In the genomic region with DNA sequence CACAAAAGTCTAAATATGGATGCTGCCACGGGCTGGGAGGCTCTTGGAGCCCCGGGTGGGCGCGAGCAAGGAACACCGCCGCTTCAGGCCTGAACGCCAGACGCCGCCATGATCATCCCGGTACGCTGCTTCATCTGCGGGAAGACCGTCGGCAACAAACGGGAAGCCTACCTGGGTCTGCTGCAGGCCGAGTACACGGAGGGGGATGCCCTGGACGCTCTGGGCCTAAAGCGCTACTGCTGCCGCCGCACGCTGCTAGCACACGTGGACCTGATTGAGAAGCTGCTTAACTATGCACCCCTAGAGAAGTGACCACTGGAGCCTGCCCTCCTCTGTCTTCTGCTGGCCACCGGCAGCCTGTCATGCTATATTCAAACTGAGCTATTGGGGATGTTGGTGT, we compare ENCODE assay signal across 23 mouse cellular contexts. TPM values are rescaled to one million over a fixed set of nuclear protein-coding genes. Genes with fewer than 3 reads are reported as not detected.
DNase-seq lines count a peak whose midpoint lies in the region; ATAC-seq and TF ChIP-seq lines count a peak whose summit lies in the region.
"Had no signal": no experiment of that assay in that cellular context is flagged by ENCODE, and none has a peak within 500 bp of the region (broad histone marks: within the 10 kb centered on the region; RNA-seq: fewer than 3 reads in every experiment).

No protein-coding gene starts in this region.

- H3K9me3 ChIP-seq in forebrain, embryonic 11.5 days (ENCODE audit: control insufficient read depth, low read length): no peaks in the 10 kb centered on the region
- no peaks in the 10 kb centered on the region for H3K9me3 ChIP-seq in forebrain, postnatal 0 days (ENCODE audit: low read length)
- H3K9me3 ChIP-seq in intestine, embryonic 15.5 days: no peaks in the 10 kb centered on the region
- no peaks in the 10 kb centered on the region for H3K9me3 ChIP-seq in intestine, postnatal 0 days (ENCODE audit: control insufficient read depth)
- H3K9me3 ChIP-seq in midbrain, embryonic 13.5 days: no peaks in the 10 kb centered on the region
- no peaks in the 10 kb centered on the region for H3K9me3 ChIP-seq in midbrain, embryonic 15.5 days
- H3K9me3 ChIP-seq in liver, embryonic 15.5 days (replicated peaks): no peaks in the 10 kb centered on the region
- H3K9me3 ChIP-seq: hindbrain, embryonic 12.5 days; lung, embryonic 15.5 days; midbrain, embryonic 10.5 days had no signal

- H3K4me2 ChIP-seq in forebrain, embryonic 11.5 days (ENCODE audit: low read depth, low read length, severe bottlenecking): no peak overlapping the region
- H3K4me2 ChIP-seq in forebrain, postnatal 0 days (ENCODE audit: low read depth): no peak overlapping the region
- no peak overlapping the region for H3K4me2 ChIP-seq in intestine, embryonic 15.5 days (replicated peaks)
- no peak overlapping the region for H3K4me2 ChIP-seq in intestine, postnatal 0 days (replicated peaks; ENCODE audit: low read depth)
- no peak overlapping the region for H3K4me2 ChIP-seq in midbrain, embryonic 13.5 days (replicated peaks)
- H3K4me2 ChIP-seq in midbrain, embryonic 15.5 days: no peak overlapping the region
- H3K4me2 ChIP-seq in liver, embryonic 15.5 days: no peak overlapping the region
- H3K4me2 ChIP-seq: hindbrain, embryonic 12.5 days; lung, embryonic 15.5 days had no signal

- ATAC-seq in forebrain, embryonic 11.5 days (replicated peaks; ENCODE audit: low FRiP score): no peak
- ATAC-seq in forebrain, postnatal 0 days: no peak
- no peak for ATAC-seq in intestine, embryonic 15.5 days
- no peak for ATAC-seq in intestine, postnatal 0 days
- 0 out of 2 replicates have a peak, but pooled peaks have one; percentile 31 for ATAC-seq in midbrain, embryonic 13.5 days
- no peak for ATAC-seq in midbrain, embryonic 15.5 days (replicated peaks)
- ATAC-seq in liver, embryonic 15.5 days (ENCODE audit: insufficient read depth): no peak
- ATAC-seq in erythroblast, adult 5-6 weeks (replicated peaks; ENCODE audit: low FRiP score, poor library complexity, severe bottlenecking): no peak
- ATAC-seq: intestine, embryonic 16.5 days had no signal

- 0 out of 2 replicates have a peak, but pooled peaks cover 2% of the 10 kb centered on the region for H3K4me1 ChIP-seq in forebrain, embryonic 11.5 days (replicated peaks; ENCODE audit: control insufficient read depth, insufficient read depth, low read length)
- H3K4me1 ChIP-seq in forebrain, postnatal 0 days (ENCODE audit: insufficient read depth): no peaks in the 10 kb centered on the region
- H3K4me1 ChIP-seq in intestine, embryonic 15.5 days (replicated peaks): peaks cover 9% of the 10 kb centered on the region
- H3K4me1 ChIP-seq in intestine, postnatal 0 days (replicated peaks; ENCODE audit: control insufficient read depth, insufficient read depth, low read length): 0 out of 2 replicates have a peak, but pooled peaks cover 4% of the 10 kb centered on the region
- H3K4me1 ChIP-seq in midbrain, embryonic 13.5 days (replicated peaks): peaks cover 13% of the 10 kb centered on the region
- peaks cover 5% of the 10 kb centered on the region for H3K4me1 ChIP-seq in midbrain, embryonic 15.5 days
- H3K4me1 ChIP-seq in liver, embryonic 15.5 days (replicated peaks): peaks cover 25% of the 10 kb centered on the region

- no peaks in the 10 kb centered on the region for H3K27me3 ChIP-seq in forebrain, embryonic 11.5 days (ENCODE audit: control insufficient read depth, insufficient read depth, low read length)
- no peaks in the 10 kb centered on the region for H3K27me3 ChIP-seq in forebrain, postnatal 0 days (ENCODE audit: insufficient read depth, low read length)
- H3K27me3 ChIP-seq in intestine, embryonic 15.5 days (replicated peaks): no peaks in the 10 kb centered on the region
- no peaks in the 10 kb centered on the region for H3K27me3 ChIP-seq in intestine, postnatal 0 days (replicated peaks; ENCODE audit: control insufficient read depth, insufficient read depth, low read length)
- no peaks in the 10 kb centered on the region for H3K27me3 ChIP-seq in midbrain, embryonic 13.5 days
- no peaks in the 10 kb centered on the region; the same call in 1 of the 2 replicates for H3K27me3 ChIP-seq in midbrain, embryonic 15.5 days (replicated peaks)
- no peaks in the 10 kb centered on the region for H3K27me3 ChIP-seq in liver, embryonic 15.5 days
- H3K27me3 ChIP-seq: hindbrain, embryonic 12.5 days; lung, embryonic 15.5 days had no signal

- 73% methylated on average over 24 of the region's 24 CpGs for WGBS in forebrain, embryonic 11.5 days
- 71% methylated on average over 24 of the region's 24 CpGs for WGBS in forebrain, postnatal 0 days
- 69% methylated on average over 24 of the region's 24 CpGs for WGBS in intestine, embryonic 15.5 days
- 67% methylated on average over 24 of the region's 24 CpGs for WGBS in intestine, postnatal 0 days
- 70% methylated on average over 24 of the region's 24 CpGs for WGBS in midbrain, embryonic 13.5 days
- WGBS in midbrain, embryonic 15.5 days: 67% methylated on average over 24 of the region's 24 CpGs
- WGBS in liver, embryonic 15.5 days (ENCODE audit: insufficient replicate concordance): 79% methylated on average over 24 of the region's 24 CpGs

- H3K36me3 ChIP-seq in forebrain, embryonic 11.5 days (ENCODE audit: control insufficient read depth, insufficient read depth, low read length): peaks cover 31% of the 10 kb centered on the region
- H3K36me3 ChIP-seq in forebrain, postnatal 0 days (ENCODE audit: insufficient read depth): peaks cover 42% of the 10 kb centered on the region
- H3K36me3 ChIP-seq in intestine, embryonic 15.5 days: peaks cover 30% of the 10 kb centered on the region
- H3K36me3 ChIP-seq in intestine, postnatal 0 days (ENCODE audit: control insufficient read depth, insufficient read depth): peaks cover 35% of the 10 kb centered on the region
- peaks cover 53% of the 10 kb centered on the region for H3K36me3 ChIP-seq in midbrain, embryonic 13.5 days
- peaks cover 34% of the 10 kb centered on the region for H3K36me3 ChIP-seq in midbrain, embryonic 15.5 days (replicated peaks)
- peaks cover 43% of the 10 kb centered on the region for H3K36me3 ChIP-seq in liver, embryonic 15.5 days (replicated peaks)

- peak; percentile 64 for DNase-seq in forebrain, embryonic 11.5 days (ENCODE audit: low spot score)
- no peak for DNase-seq in forebrain, postnatal 0 days
- DNase-seq: cerebellum, adult 8-10 months; gastrocnemius, postnatal 25 days; layer of hippocampus, postnatal 36 days had no signal

- TF ChIP-seq CTCF in forebrain, postnatal 0 days (IDR thresholded peaks at IDR 0.05; ENCODE audit: low read depth): no peak
- TF ChIP-seq CTCF in intestine, postnatal 0 days (IDR thresholded peaks at IDR 0.05; ENCODE audit: low read depth): no peak

- H3K27ac ChIP-seq in forebrain, embryonic 11.5 days (ENCODE audit: low read depth, low read length): no peak overlapping the region
- no peak overlapping the region for H3K27ac ChIP-seq in forebrain, postnatal 0 days (ENCODE audit: low read depth, low read length)
- H3K27ac ChIP-seq in intestine, embryonic 15.5 days: 0 out of 2 replicates have a peak overlapping the region, but pooled peaks have one; percentile 6
- no peak overlapping the region for H3K27ac ChIP-seq in intestine, postnatal 0 days (ENCODE audit: low read depth, low read length)
- no peak overlapping the region for H3K27ac ChIP-seq in midbrain, embryonic 13.5 days
- H3K27ac ChIP-seq in midbrain, embryonic 15.5 days: no peak overlapping the region
- H3K27ac ChIP-seq in liver, embryonic 15.5 days (replicated peaks): 0 out of 2 replicates have a peak overlapping the region, but pooled peaks have one; percentile 1
- H3K27ac ChIP-seq: hindbrain, embryonic 12.5 days; lung, embryonic 15.5 days; midbrain, embryonic 10.5 days had no signal

- H3K9ac ChIP-seq in forebrain, embryonic 11.5 days (ENCODE audit: low read length): no peak overlapping the region; the same call in 1 of the 2 replicates
- no peak overlapping the region for H3K9ac ChIP-seq in forebrain, postnatal 0 days
- H3K9ac ChIP-seq in intestine, embryonic 15.5 days: no peak overlapping the region
- H3K9ac ChIP-seq in intestine, postnatal 0 days (ENCODE audit: low read depth, low read length): no peak overlapping the region
- H3K9ac ChIP-seq in midbrain, embryonic 13.5 days (replicated peaks): no peak overlapping the region
- no peak overlapping the region for H3K9ac ChIP-seq in midbrain, embryonic 15.5 days
- H3K9ac ChIP-seq in liver, embryonic 15.5 days: no peak overlapping the region
- H3K9ac ChIP-seq: hindbrain, embryonic 12.5 days; lung, embryonic 15.5 days had no signal

- H3K4me3 ChIP-seq in forebrain, embryonic 11.5 days (ENCODE audit: low read depth, low read length): no peak overlapping the region
- no peak overlapping the region for H3K4me3 ChIP-seq in forebrain, postnatal 0 days (ENCODE audit: low read depth, low read length)
- no peak overlapping the region for H3K4me3 ChIP-seq in intestine, embryonic 15.5 days (replicated peaks)
- H3K4me3 ChIP-seq in intestine, postnatal 0 days (ENCODE audit: low read depth, low read length): no peak overlapping the region
- no peak overlapping the region for H3K4me3 ChIP-seq in midbrain, embryonic 13.5 days (replicated peaks)
- H3K4me3 ChIP-seq in midbrain, embryonic 15.5 days: no peak overlapping the region
- no peak overlapping the region for H3K4me3 ChIP-seq in liver, embryonic 15.5 days (replicated peaks)
- H3K4me3 ChIP-seq: hindbrain, embryonic 12.5 days; lung, embryonic 15.5 days; midbrain, embryonic 10.5 days had no signal

RNA-seq across cellular contexts. Expression of a gene that starts 7.2 kb away (rescaled TPM):
- polyA plus RNA-seq in forebrain, embryonic 11.5 days (2014; fragmentation: Nextera tagmentation; extraction: Ambion mirVana): 797 and 841 TPM in 2 replicates
- 784 and 1,295 TPM in 2 replicates for total RNA-seq in forebrain, postnatal 0 days (2014; rRNA removed)
- polyA plus RNA-seq in forebrain, postnatal 0 days (2015; fragmentation: Nextera tagmentation; extraction: Ambion mirVana): 481 and 630 TPM in 2 replicates
- 1,027 and 1,033 TPM in 2 replicates for polyA plus RNA-seq in intestine, embryonic 15.5 days (2015; fragmentation: Nextera tagmentation; extraction: Ambion mirVana)
- polyA plus RNA-seq in intestine, postnatal 0 days (2015; fragmentation: Nextera tagmentation; extraction: Ambion mirVana): 563 and 564 TPM in 2 replicates
- 558 and 623 TPM in 2 replicates for polyA plus RNA-seq in midbrain, embryonic 13.5 days (2015; fragmentation: Nextera tagmentation; extraction: Ambion mirVana)
- polyA plus RNA-seq in midbrain, embryonic 15.5 days (2015; fragmentation: Nextera tagmentation; extraction: Ambion mirVana): 430 and 431 TPM in 2 replicates
- 536 and 611 TPM in 2 replicates for polyA plus RNA-seq in liver, embryonic 15.5 days (2015; fragmentation: Nextera tagmentation; extraction: Ambion mirVana)
- 981 and 1,137 TPM in 2 replicates for total RNA-seq in erythroblast, adult 5-6 weeks (2015; ENCODE audit: low replicate concordance)
- total RNA-seq in erythroblast, adult 5-6 weeks (2017; ENCODE audit: low replicate concordance): 281 and 366 TPM in 2 replicates

RNA-seq across cellular contexts. Expression of a gene that starts 15.1 kb away (rescaled TPM):
- polyA plus RNA-seq in forebrain, embryonic 11.5 days (2014; fragmentation: Nextera tagmentation; extraction: Ambion mirVana): 16.0 and 17.4 TPM in 2 replicates
- 10.2 and 16.9 TPM in 2 replicates for total RNA-seq in forebrain, postnatal 0 days (2014; rRNA removed)
- polyA plus RNA-seq in forebrain, postnatal 0 days (2015; fragmentation: Nextera tagmentation; extraction: Ambion mirVana): 14.4 and 18.2 TPM in 2 replicates
- 3.6 and 3.7 TPM in 2 replicates for polyA plus RNA-seq in intestine, embryonic 15.5 days (2015; fragmentation: Nextera tagmentation; extraction: Ambion mirVana)
- 5.3 and 7.0 TPM in 2 replicates for polyA plus RNA-seq in intestine, postnatal 0 days (2015; fragmentation: Nextera tagmentation; extraction: Ambion mirVana)
- polyA plus RNA-seq in midbrain, embryonic 13.5 days (2015; fragmentation: Nextera tagmentation; extraction: Ambion mirVana): 18.6 and 19.3 TPM in 2 replicates
- 19.1 and 19.3 TPM in 2 replicates for polyA plus RNA-seq in midbrain, embryonic 15.5 days (2015; fragmentation: Nextera tagmentation; extraction: Ambion mirVana)
- polyA plus RNA-seq in liver, embryonic 15.5 days (2015; fragmentation: Nextera tagmentation; extraction: Ambion mirVana): 2.5 and 3.2 TPM in 2 replicates
- 0.42 TPM in 1 of 2 replicates, not detected in the other for total RNA-seq in erythroblast, adult 5-6 weeks (2015; ENCODE audit: low replicate concordance)
- total RNA-seq in erythroblast, adult 5-6 weeks (2017; ENCODE audit: low replicate concordance): 1.7 TPM in 1 of 2 replicates, not detected in the other

RNA-seq across cellular contexts. Expression of a gene that starts 22.2 kb away (rescaled TPM):
- not detected in 2 replicates for polyA plus RNA-seq in forebrain, embryonic 11.5 days (2014; fragmentation: Nextera tagmentation; extraction: Ambion mirVana)
- total RNA-seq in forebrain, postnatal 0 days (2014; rRNA removed): 3.1 and 6.2 TPM in 2 replicates
- 1.3 and 1.7 TPM in 2 replicates for polyA plus RNA-seq in forebrain, postnatal 0 days (2015; fragmentation: Nextera tagmentation; extraction: Ambion mirVana)
- not detected in 2 replicates for polyA plus RNA-seq in intestine, embryonic 15.5 days (2015; fragmentation: Nextera tagmentation; extraction: Ambion mirVana)
- 0.22 TPM in 2 replicates for polyA plus RNA-seq in intestine, postnatal 0 days (2015; fragmentation: Nextera tagmentation; extraction: Ambion mirVana)
- not detected in 2 replicates for polyA plus RNA-seq in midbrain, embryonic 13.5 days (2015; fragmentation: Nextera tagmentation; extraction: Ambion mirVana)
- 0.42 TPM in 1 of 2 replicates, not detected in the other for polyA plus RNA-seq in midbrain, embryonic 15.5 days (2015; fragmentation: Nextera tagmentation; extraction: Ambion mirVana)
- polyA plus RNA-seq in liver, embryonic 15.5 days (2015; fragmentation: Nextera tagmentation; extraction: Ambion mirVana): 0.12 TPM in 1 of 2 replicates, not detected in the other
- total RNA-seq in erythroblast, adult 5-6 weeks (2015; ENCODE audit: low replicate concordance): not detected in 2 replicates
- total RNA-seq in erythroblast, adult 5-6 weeks (2017; ENCODE audit: low replicate concordance): not detected in 2 replicates
- total RNA-seq: adrenal gland, adult 18-20 months; common myeloid progenitor, adult 5-6 weeks; gastrocnemius, postnatal 25 days; layer of hippocampus, postnatal 36 days; left cerebral cortex, postnatal 14 days; liver, adult 2 months; neutrophil, adult 5-6 weeks had no signal
- polyA plus RNA-seq: embryonic facial prominence, embryonic 11.5 days; heart, postnatal 0 days; hindbrain, embryonic 12.5 days; intestine, embryonic 16.5 days; kidney, embryonic 16.5 days; midbrain, embryonic 10.5 days had no signal

RNA-seq across cellular contexts. Expression of a gene that starts 23.3 kb away (rescaled TPM):
- 4.1 and 6.5 TPM in 2 replicates for polyA plus RNA-seq in forebrain, embryonic 11.5 days (2014; fragmentation: Nextera tagmentation; extraction: Ambion mirVana)
- total RNA-seq in forebrain, postnatal 0 days (2014; rRNA removed): 5.5 and 11.4 TPM in 2 replicates
- 4.1 and 6.0 TPM in 2 replicates for polyA plus RNA-seq in forebrain, postnatal 0 days (2015; fragmentation: Nextera tagmentation; extraction: Ambion mirVana)
- 6.0 and 7.6 TPM in 2 replicates for polyA plus RNA-seq in intestine, embryonic 15.5 days (2015; fragmentation: Nextera tagmentation; extraction: Ambion mirVana)
- 2.9 and 3.5 TPM in 2 replicates for polyA plus RNA-seq in intestine, postnatal 0 days (2015; fragmentation: Nextera tagmentation; extraction: Ambion mirVana)
- polyA plus RNA-seq in midbrain, embryonic 13.5 days (2015; fragmentation: Nextera tagmentation; extraction: Ambion mirVana): 3.3 and 3.4 TPM in 2 replicates
- polyA plus RNA-seq in midbrain, embryonic 15.5 days (2015; fragmentation: Nextera tagmentation; extraction: Ambion mirVana): 3.9 and 4.3 TPM in 2 replicates
- 2.9 and 3.2 TPM in 2 replicates for polyA plus RNA-seq in liver, embryonic 15.5 days (2015; fragmentation: Nextera tagmentation; extraction: Ambion mirVana)
- total RNA-seq in erythroblast, adult 5-6 weeks (2015; ENCODE audit: low replicate concordance): 1.0 and 3.1 TPM in 2 replicates
- total RNA-seq in erythroblast, adult 5-6 weeks (2017; ENCODE audit: low replicate concordance): 0.68 and 1.3 TPM in 2 replicates

RNA-seq across cellular contexts. Expression of a gene that starts 33.6 kb away (rescaled TPM):
- polyA plus RNA-seq in forebrain, embryonic 11.5 days (2014; fragmentation: Nextera tagmentation; extraction: Ambion mirVana): 111 and 116 TPM in 2 replicates
- total RNA-seq in forebrain, postnatal 0 days (2014; rRNA removed): 4.2 and 9.1 TPM in 2 replicates
- polyA plus RNA-seq in forebrain, postnatal 0 days (2015; fragmentation: Nextera tagmentation; extraction: Ambion mirVana): 4.4 and 5.0 TPM in 2 replicates
- polyA plus RNA-seq in intestine, embryonic 15.5 days (2015; fragmentation: Nextera tagmentation; extraction: Ambion mirVana): 37.7 and 48.7 TPM in 2 replicates
- 6.8 and 7.9 TPM in 2 replicates for polyA plus RNA-seq in intestine, postnatal 0 days (2015; fragmentation: Nextera tagmentation; extraction: Ambion mirVana)
- 29.1 and 29.2 TPM in 2 replicates for polyA plus RNA-seq in midbrain, embryonic 13.5 days (2015; fragmentation: Nextera tagmentation; extraction: Ambion mirVana)
- polyA plus RNA-seq in midbrain, embryonic 15.5 days (2015; fragmentation: Nextera tagmentation; extraction: Ambion mirVana): 8.1 and 10.0 TPM in 2 replicates
- 27.5 and 29.8 TPM in 2 replicates for polyA plus RNA-seq in liver, embryonic 15.5 days (2015; fragmentation: Nextera tagmentation; extraction: Ambion mirVana)
- 11.5 and 16.7 TPM in 2 replicates for total RNA-seq in erythroblast, adult 5-6 weeks (2015; ENCODE audit: low replicate concordance)
- total RNA-seq in erythroblast, adult 5-6 weeks (2017; ENCODE audit: low replicate concordance): 13.2 and 14.5 TPM in 2 replicates

Comparison
In these comparisons a context has a peak if more than half of its experiments do, and no peak if none do; other contexts are left out.
1. H3K27ac ChIP-seq: peak in intestine, embryonic 15.5 days (single experiment) and liver, embryonic 15.5 days (single experiment); none in forebrain, embryonic 11.5 days (single experiment), forebrain, postnatal 0 days (single experiment), intestine, postnatal 0 days (single experiment), midbrain, embryonic 13.5 days (single experiment) and midbrain, embryonic 15.5 days (single experiment).